Mouse (Mus musculus) erythroblast, embryonic 14.5 days (primary cell): ENCODE results near the gene Pfkfb4. TPM values are rescaled to one million over a fixed set of nuclear protein-coding genes. Genes with fewer than 3 reads are reported as not detected.

ENCODE experiments used
- H3K27me3 ChIP-seq: 2 replicates; pipeline ENCODE4 v1.6.1; 2012; ENCODE audit warnings: inconsistent platforms; ENCODE audit not compliant: control insufficient read depth
- H3K36me3 ChIP-seq: 2 replicates; pipeline ENCODE4 v1.6.1; 2012; ENCODE audit warnings: mild to moderate bottlenecking, inconsistent platforms; ENCODE audit not compliant: control insufficient read depth
- H3K4me1 ChIP-seq: 2 replicates; pipeline ENCODE4 v1.6.1; 2012; ENCODE audit warnings: inconsistent platforms; ENCODE audit not compliant: control insufficient read depth
- H3K4me3 ChIP-seq: replicated peaks from 2 replicates; pipeline ENCODE3; 2012; ENCODE audit warnings: moderate library complexity, mild to moderate bottlenecking, inconsistent platforms
- H3K9me3 ChIP-seq: 2 replicates; pipeline ENCODE4 v1.6.1; 2012; ENCODE audit warnings: low read length, inconsistent platforms, mixed read lengths; ENCODE audit not compliant: control insufficient read depth
- GATA1 ChIP-seq: IDR thresholded peaks from 2 replicates; pipeline ENCODE4 v1.6.1; 2012; ENCODE audit warnings: low read length, inconsistent platforms, mixed read lengths
- TAL1 ChIP-seq: IDR thresholded peaks from 3 replicates; pipeline ENCODE4 v1.6.1; 2012; ENCODE audit warnings: low read length, inconsistent platforms, mixed read lengths
- polyA plus RNA-seq: library from polyadenylated mRNA; stranded (reverse); fragments of >175 nt; gene quantifications from 2 replicates; pipeline ENCODE4 v1.2.3, GENCODE M21; 2012

Pfkfb4 gene
- polyA plus RNA-seq: 0.04 and 0.05 TPM in 2 replicates

DNA sequence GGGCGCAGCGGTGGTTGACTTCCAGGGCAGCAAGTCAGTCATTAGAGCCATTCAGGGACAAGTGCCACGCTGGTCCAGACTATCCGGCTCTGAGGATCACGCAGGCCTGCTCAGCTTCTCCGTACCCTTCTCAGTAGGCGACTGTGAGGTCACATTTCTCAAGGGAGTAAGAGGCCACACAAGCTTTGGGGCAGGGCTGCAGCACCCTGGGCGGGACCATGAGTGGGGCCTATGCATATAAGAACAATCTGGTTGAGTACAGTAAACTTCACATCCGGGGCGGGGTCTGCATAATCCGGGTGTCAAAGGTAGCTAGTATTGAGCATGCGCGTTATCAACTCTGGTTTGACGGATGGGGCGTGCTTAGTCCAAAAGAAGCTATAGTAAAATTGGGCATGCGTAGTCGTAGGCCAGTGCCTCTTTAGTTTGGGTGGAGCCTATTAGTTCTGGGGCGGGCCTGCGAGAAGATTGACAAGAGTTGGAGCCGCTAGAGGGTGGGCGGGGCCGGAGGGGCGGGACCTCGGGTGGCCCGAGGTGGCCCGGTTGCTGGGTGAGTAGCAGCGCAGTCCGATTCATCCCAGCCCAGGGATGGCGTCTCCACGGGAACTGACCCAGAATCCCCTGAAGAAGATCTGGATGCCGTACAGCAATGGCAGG, at the start of gene Pfkfb4:
TSS of gene Pfkfb4 (plus strand) at position 351 of the 657 bp plus-strand sequence.
- Histone ChIP-seq H3K36me3 (no peaks in the 10 kb centered on the region), H3K4me3 (peak within 1 kb of the TSS; percentile 66), H3K27me3 (no peaks in the 10 kb centered on the region), H3K9me3 (no peaks in the 10 kb centered on the region), H3K4me1 (peaks cover 70% of the 10 kb centered on the region)
- TF ChIP-seq TAL1: no peak
- TF ChIP-seq GATA1: no peak

DNA sequence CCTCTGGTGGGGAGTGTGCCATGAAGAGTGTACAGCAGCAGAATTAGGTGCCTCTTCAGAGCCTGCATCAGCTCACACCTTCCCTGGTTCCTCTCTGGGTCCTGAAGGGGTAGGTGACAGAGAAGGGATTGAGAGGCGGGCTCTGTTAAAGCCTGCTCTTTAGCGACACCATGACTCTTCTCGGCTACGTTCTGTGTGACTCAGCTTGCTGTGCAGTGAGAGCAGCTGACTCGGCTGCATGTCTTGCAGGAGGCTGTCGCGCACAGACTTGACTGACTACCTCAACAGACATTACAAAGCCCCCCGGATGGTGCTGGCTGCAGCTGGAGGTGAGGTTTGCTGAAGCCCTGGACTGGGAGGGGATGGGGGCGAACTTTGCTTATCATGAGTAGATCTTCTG, 46.5 kb upstream of the Pfkfb4 start:
- Histone ChIP-seq H3K4me3 (no peak overlapping the region), H3K36me3 (peaks cover 98% of the 10 kb centered on the region), H3K4me1 (peaks cover 28% of the 10 kb centered on the region), H3K9me3 (no peaks in the 10 kb centered on the region), H3K27me3 (no peaks in the 10 kb centered on the region)
- TF ChIP-seq TAL1: no peak
- TF ChIP-seq GATA1: no peak

DNA sequence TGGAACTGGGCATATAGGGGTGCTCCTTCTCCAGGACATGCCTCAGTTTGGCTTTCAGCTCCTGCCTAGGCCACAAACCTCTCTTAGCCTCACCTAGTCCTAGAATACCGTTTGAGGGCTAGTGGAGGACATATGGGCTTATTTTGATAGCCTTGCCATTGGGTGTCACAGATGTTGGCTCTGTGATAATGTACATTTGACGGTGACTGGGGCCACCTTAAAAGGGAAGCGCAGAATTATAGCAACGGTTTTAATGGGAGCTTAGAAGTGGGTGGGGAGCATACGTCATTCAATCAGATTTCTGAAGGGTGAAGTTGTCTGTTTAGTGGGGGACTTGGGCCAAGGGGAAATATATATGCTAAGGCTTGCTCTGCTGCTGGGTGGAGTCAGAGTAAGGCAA, 46.0 kb upstream of the Pfkfb4 start:
- Histone ChIP-seq H3K27me3 (no peaks in the 10 kb centered on the region), H3K4me3 (no peak overlapping the region), H3K36me3 (peaks cover 97% of the 10 kb centered on the region), H3K4me1 (peaks cover 27% of the 10 kb centered on the region), H3K9me3 (no peaks in the 10 kb centered on the region)
- TF ChIP-seq TAL1: no peak
- no peak for TF ChIP-seq GATA1

DNA sequence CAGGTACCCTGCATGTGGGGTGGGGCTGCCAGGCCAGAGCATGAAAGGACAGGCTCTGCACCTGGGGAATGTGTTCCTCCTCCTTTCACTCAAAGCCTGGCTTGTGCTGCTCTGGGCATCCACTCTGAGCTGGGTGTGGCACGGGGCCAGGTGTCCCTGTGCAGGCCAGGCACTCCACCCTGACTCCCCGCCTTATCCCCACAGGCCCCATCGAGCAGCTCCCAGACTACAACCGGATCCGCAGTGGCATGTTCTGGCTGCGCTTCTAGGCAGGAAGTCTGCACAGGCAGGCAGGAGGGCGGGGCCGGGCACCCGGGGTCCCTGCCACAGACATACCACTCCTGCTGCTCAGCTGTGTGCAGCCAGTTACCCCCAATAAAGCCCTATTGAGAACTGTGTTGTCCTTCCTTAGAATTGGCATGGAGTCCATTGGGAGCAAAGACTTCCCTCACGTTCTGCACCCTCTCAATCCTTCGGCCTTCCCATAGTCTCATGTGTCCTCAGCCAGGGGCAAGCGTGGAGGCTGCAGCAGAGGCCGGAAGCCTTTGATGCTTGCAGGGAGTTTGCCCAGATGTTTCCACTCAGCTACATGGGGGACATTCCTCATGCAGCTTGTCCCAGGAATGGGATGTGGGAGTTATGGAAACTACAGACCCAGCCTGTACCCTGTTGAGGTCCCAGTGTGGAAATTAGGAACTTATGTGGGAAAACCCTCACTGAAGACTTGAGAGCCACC, 42.2 kb upstream of the Pfkfb4 start:
- H3K9me3 ChIP-seq: no peaks in the 10 kb centered on the region
- no peak overlapping the region for H3K4me3 ChIP-seq
- H3K4me1 ChIP-seq: peaks cover 13% of the 10 kb centered on the region
- H3K27me3 ChIP-seq: peaks cover 23% of the 10 kb centered on the region
- TF ChIP-seq GATA1: no peak
- no peak for TF ChIP-seq TAL1
- H3K36me3 ChIP-seq: peaks cover 65% of the 10 kb centered on the region

DNA sequence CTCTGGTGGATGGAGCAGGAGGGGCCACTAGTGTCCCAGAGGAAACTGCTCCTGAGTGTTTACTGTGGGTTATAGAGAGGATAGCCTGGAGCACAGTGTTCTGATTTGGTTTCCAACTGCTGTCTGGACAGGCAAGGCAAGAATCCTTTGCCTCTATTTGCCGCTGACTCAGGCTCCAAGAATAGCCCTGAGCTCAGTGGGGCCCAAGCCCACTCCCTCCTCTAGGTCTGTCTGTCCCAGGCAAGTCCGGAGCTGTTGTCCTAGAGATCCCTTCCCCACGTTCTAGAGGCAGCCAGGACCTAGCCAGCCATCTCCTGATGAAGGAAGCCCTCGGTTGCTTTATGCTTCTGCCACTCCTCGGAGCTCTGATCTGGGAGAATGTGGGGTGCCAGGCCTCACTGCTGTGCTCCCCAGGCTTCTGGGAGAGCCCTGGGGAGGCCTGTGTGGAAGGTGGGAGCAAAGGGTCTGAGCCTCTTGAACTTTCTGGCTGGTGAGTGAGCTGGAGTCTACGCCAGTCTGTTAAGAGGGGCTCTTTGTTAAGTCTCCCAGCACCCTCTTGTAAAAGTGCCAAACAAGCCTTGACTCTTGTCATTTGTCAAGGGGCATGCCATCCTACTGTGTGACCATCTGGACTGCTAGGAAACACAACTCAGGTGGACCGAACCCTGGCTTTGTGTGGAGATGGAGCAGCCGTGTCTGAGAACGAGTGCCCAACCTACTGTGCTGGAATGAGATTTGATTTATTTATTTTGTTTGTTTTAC, 41.4 kb upstream of the Pfkfb4 start:
- Histone ChIP-seq H3K36me3 (peaks cover 58% of the 10 kb centered on the region), H3K9me3 (no peaks in the 10 kb centered on the region)

DNA sequence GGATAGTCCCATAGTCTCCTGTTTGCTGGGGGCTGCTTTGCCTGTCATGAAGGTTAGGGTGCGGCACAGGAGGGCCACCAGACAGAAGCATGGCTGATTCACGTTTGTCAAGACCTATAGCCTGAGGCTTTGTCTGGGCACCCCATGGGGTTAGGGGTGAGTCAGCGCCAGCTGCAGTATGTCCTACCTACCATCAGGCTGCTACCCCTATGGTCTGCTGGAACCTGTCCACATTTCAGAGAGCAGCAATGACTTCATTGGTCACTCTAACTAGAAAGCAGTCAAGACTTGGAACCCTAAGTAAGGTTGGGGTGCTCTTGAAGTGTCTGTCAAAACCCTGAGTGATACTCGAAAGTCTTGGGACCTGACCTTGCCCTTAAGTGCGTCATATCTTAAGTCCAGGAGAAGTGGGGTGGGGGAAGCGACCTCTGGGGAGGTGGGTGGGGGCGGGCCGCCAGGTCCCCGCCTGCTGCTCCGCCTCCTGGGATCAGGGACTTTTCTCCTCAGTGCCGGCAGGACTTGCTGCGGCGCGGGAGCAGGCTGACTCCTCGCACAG, 38.4 kb upstream of the Pfkfb4 start, which contains the start of gene Col7a1:
TSS of gene Col7a1 (plus strand) at position 506 of the 556 bp plus-strand sequence.
- H3K4me3 ChIP-seq: no peak within 1 kb of the TSS
- no peaks in the 10 kb centered on the region for H3K4me1 ChIP-seq
- H3K36me3 ChIP-seq: peaks cover 28% of the 10 kb centered on the region

More for the DNA sequence above, 41.4 kb upstream of the Pfkfb4 start:
- Histone ChIP-seq H3K4me1 (peaks cover 6% of the 10 kb centered on the region), H3K27me3 (peaks cover 26% of the 10 kb centered on the region), H3K4me3 (no peak overlapping the region)
- no peak for TF ChIP-seq GATA1
- TF ChIP-seq TAL1: no peak

DNA sequence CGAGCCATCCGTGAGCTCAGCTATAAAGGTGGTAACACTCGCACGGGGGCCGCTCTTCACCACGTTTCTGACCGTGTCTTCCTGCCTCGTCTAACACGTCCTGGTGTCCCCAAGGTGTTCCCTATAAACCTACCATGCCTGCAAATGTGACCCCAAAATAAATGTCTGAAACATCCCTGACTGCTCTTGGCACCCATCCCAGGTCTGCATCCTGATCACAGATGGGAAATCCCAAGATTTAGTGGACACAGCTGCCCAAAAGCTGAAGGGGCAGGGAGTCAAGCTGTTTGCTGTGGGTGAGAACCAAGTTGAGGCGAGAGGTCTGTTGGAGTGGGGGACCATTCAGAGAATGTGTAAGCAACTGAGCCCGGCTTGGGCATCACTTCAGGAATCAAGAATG, 36.3 kb upstream of the Pfkfb4 start:
- Histone ChIP-seq H3K4me3 (no peak overlapping the region), H3K36me3 (peaks cover 7% of the 10 kb centered on the region), H3K4me1 (no peaks in the 10 kb centered on the region), H3K27me3 (peaks cover 26% of the 10 kb centered on the region), H3K9me3 (no peaks in the 10 kb centered on the region)
- TF ChIP-seq GATA1: no peak
- no peak for TF ChIP-seq TAL1

More for the DNA sequence above, 38.4 kb upstream of the Pfkfb4 start, which contains the start of gene Col7a1:
- TF ChIP-seq GATA1 (no peak), TAL1 (no peak)
- H3K27me3 ChIP-seq: peaks cover 26% of the 10 kb centered on the region
- no peaks in the 10 kb centered on the region for H3K9me3 ChIP-seq

DNA sequence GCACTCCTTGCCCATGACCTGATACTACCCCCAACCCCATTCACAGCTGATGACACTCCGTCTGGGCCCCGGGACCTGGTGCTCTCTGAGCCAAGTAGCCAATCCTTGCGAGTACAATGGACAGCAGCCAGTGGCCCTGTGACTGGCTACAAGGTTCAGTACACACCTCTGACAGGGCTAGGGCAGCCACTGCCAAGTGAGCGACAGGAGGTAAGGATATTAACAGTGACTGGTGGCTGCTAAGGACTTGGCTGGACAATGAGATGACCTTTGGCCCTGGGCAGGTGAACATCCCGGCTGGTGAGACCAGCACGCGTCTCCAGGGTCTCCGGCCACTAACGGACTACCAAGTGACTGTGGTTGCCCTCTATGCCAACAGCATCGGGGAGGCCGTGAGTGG, 35.7 kb upstream of the Pfkfb4 start:
- H3K4me3 ChIP-seq: no peak overlapping the region
- H3K27me3 ChIP-seq: peaks cover 26% of the 10 kb centered on the region
- H3K4me1 ChIP-seq: no peaks in the 10 kb centered on the region
- no peaks in the 10 kb centered on the region for H3K9me3 ChIP-seq
- no peak for TF ChIP-seq TAL1
- TF ChIP-seq GATA1: no peak
- H3K36me3 ChIP-seq: peaks cover 3% of the 10 kb centered on the region; the same call in 1 of the 2 replicates
